Mouse (Mus musculus): ENCODE results near the gene Bmp6. TPM values are rescaled to one million over a fixed set of nuclear protein-coding genes. Genes with fewer than 3 reads are reported as not detected.

Gene Bmp6
- 9.4 and 10.6 TPM in 2 replicates for polyA plus RNA-seq (2012; rRNA removed)

GRCm38 (mm10) chr13:38344713-38345430, at the start of gene Bmp6:
Gene Bmp6, plus strand, starts transcription at chr13:38345107.
- H3K4me1 ChIP-seq (ENCODE audit: control insufficient read depth, insufficient read depth, insufficient read length) = peaks cover 3% of the 10 kb centered on the region; the same call in 1 of the 2 replicates
- no peak for DNase-seq (ENCODE audit: low read depth in 1 of 2, low spot score in 2 of 2)
- peaks cover 19% of the 10 kb centered on the region for H3K27me3 ChIP-seq (ENCODE audit: control insufficient read depth, insufficient read depth, low read length)
- no peaks in the 10 kb centered on the region for H3K36me3 ChIP-seq (ENCODE audit: control insufficient read depth, insufficient read depth, low read length)
- WGBS = 6% methylated on average over 54 of the region's 54 CpGs
- TF ChIP-seq POLR2A (IDR thresholded peaks at IDR 0.05; ENCODE audit: low read depth, low read length) = no peak
- TF ChIP-seq CTCF (IDR thresholded peaks at IDR 0.05; ENCODE audit: extremely low read depth, insufficient read depth, insufficient read length, insufficient replicate concordance) = no peak
- H3K27ac ChIP-seq (ENCODE audit: insufficient read depth, low read length) = no peak within 1 kb of the TSS
- H3K4me3 ChIP-seq (ENCODE audit: extremely low read depth, insufficient read depth, insufficient read length) = peak within 1 kb of the TSS; percentile 46

- Histone ChIP-seq H3K4me1 (ENCODE audit: control insufficient read depth, insufficient read depth, insufficient read length) (no peaks in the 10 kb centered on the region), H3K4me3 (ENCODE audit: extremely low read depth, insufficient read depth, insufficient read length) (no peak overlapping the region), H3K27me3 (ENCODE audit: control insufficient read depth, insufficient read depth, low read length) (no peaks in the 10 kb centered on the region), H3K27ac (ENCODE audit: insufficient read depth, low read length) (no peak overlapping the region), H3K36me3 (ENCODE audit: control insufficient read depth, insufficient read depth, low read length) (no peaks in the 10 kb centered on the region)
- TF ChIP-seq POLR2A (IDR thresholded peaks at IDR 0.05; ENCODE audit: low read depth, low read length) = no peak
- TF ChIP-seq CTCF (IDR thresholded peaks at IDR 0.05; ENCODE audit: extremely low read depth, insufficient read depth, insufficient read length, insufficient replicate concordance) = no peak
- 58% methylated on average over 8 of the region's 8 CpGs for WGBS
- no peak for DNase-seq (ENCODE audit: low read depth in 1 of 2, low spot score in 2 of 2)
These were observed 48.7 kb upstream of the Bmp6 start for GRCm38 (mm10) chr13:38296166-38296565.

- Histone ChIP-seq H3K4me1 (ENCODE audit: control insufficient read depth, insufficient read depth, insufficient read length) (no peaks in the 10 kb centered on the region), H3K4me3 (ENCODE audit: extremely low read depth, insufficient read depth, insufficient read length) (no peak overlapping the region), H3K36me3 (ENCODE audit: control insufficient read depth, insufficient read depth, low read length) (no peaks in the 10 kb centered on the region), H3K27me3 (ENCODE audit: control insufficient read depth, insufficient read depth, low read length) (no peaks in the 10 kb centered on the region), H3K27ac (ENCODE audit: insufficient read depth, low read length) (no peak overlapping the region)
- TF ChIP-seq POLR2A (IDR thresholded peaks at IDR 0.05; ENCODE audit: low read depth, low read length) (no peak), CTCF (IDR thresholded peaks at IDR 0.05; ENCODE audit: extremely low read depth, insufficient read depth, insufficient read length, insufficient replicate concordance) (no peak)
- 22% methylated on average over 8 of the region's 8 CpGs for WGBS
- no peak for DNase-seq (ENCODE audit: low read depth in 1 of 2, low spot score in 2 of 2)
These were observed 48.3 kb upstream of the Bmp6 start for GRCm38 (mm10) chr13:38296601-38297000.

GRCm38 (mm10) chr13:38311125-38311524, 33.8 kb upstream of the Bmp6 start:
- Histone ChIP-seq H3K36me3 (ENCODE audit: control insufficient read depth, insufficient read depth, low read length) (no peaks in the 10 kb centered on the region), H3K4me1 (ENCODE audit: control insufficient read depth, insufficient read depth, insufficient read length) (no peaks in the 10 kb centered on the region), H3K4me3 (ENCODE audit: extremely low read depth, insufficient read depth, insufficient read length) (no peak overlapping the region), H3K27ac (ENCODE audit: insufficient read depth, low read length) (no peak overlapping the region), H3K27me3 (ENCODE audit: control insufficient read depth, insufficient read depth, low read length) (no peaks in the 10 kb centered on the region)
- TF ChIP-seq POLR2A (IDR thresholded peaks at IDR 0.05; ENCODE audit: low read depth, low read length) (no peak), CTCF (IDR thresholded peaks at IDR 0.05; ENCODE audit: extremely low read depth, insufficient read depth, insufficient read length, insufficient replicate concordance) (no peak)
- WGBS = 85% methylated on average over 3 of the region's 3 CpGs
- DNase-seq (ENCODE audit: low read depth in 1 of 2, low spot score in 2 of 2) = no peak

GRCm38 (mm10) chr13:38312357-38313040, 32.4 kb upstream of the Bmp6 start:
- no peak overlapping the region for H3K4me3 ChIP-seq (ENCODE audit: extremely low read depth, insufficient read depth, insufficient read length)
- no peak for DNase-seq (ENCODE audit: low read depth in 1 of 2, low spot score in 2 of 2)

GRCm38 (mm10) chr13:38314590-38314989, 30.3 kb upstream of the Bmp6 start:
- H3K27me3 ChIP-seq (ENCODE audit: control insufficient read depth, insufficient read depth, low read length) = no peaks in the 10 kb centered on the region
- DNase-seq (ENCODE audit: low read depth in 1 of 2, low spot score in 2 of 2) = no peak
- no peaks in the 10 kb centered on the region for H3K36me3 ChIP-seq (ENCODE audit: control insufficient read depth, insufficient read depth, low read length)
- no peak for TF ChIP-seq CTCF (IDR thresholded peaks at IDR 0.05; ENCODE audit: extremely low read depth, insufficient read depth, insufficient read length, insufficient replicate concordance)
- TF ChIP-seq POLR2A (IDR thresholded peaks at IDR 0.05; ENCODE audit: low read depth, low read length) = no peak
- H3K4me1 ChIP-seq (ENCODE audit: control insufficient read depth, insufficient read depth, insufficient read length) = no peaks in the 10 kb centered on the region
- WGBS = 88% methylated on average over 7 of the region's 7 CpGs
- no peak overlapping the region for H3K4me3 ChIP-seq (ENCODE audit: extremely low read depth, insufficient read depth, insufficient read length)
- H3K27ac ChIP-seq (ENCODE audit: insufficient read depth, low read length) = no peak overlapping the region

More at GRCm38 (mm10) chr13:38312357-38313040, 32.4 kb upstream of the Bmp6 start:
- Histone ChIP-seq H3K4me1 (ENCODE audit: control insufficient read depth, insufficient read depth, insufficient read length) (no peaks in the 10 kb centered on the region), H3K27ac (ENCODE audit: insufficient read depth, low read length) (no peak overlapping the region), H3K36me3 (ENCODE audit: control insufficient read depth, insufficient read depth, low read length) (no peaks in the 10 kb centered on the region), H3K27me3 (ENCODE audit: control insufficient read depth, insufficient read depth, low read length) (no peaks in the 10 kb centered on the region)
- WGBS = 86% methylated on average over 12 of the region's 12 CpGs
- no peak for TF ChIP-seq CTCF (IDR thresholded peaks at IDR 0.05; ENCODE audit: extremely low read depth, insufficient read depth, insufficient read length, insufficient replicate concordance)
- TF ChIP-seq POLR2A (IDR thresholded peaks at IDR 0.05; ENCODE audit: low read depth, low read length) = no peak

- no peak overlapping the region for H3K27ac ChIP-seq (ENCODE audit: insufficient read depth, low read length)
- TF ChIP-seq POLR2A (IDR thresholded peaks at IDR 0.05; ENCODE audit: low read depth, low read length) = no peak
- TF ChIP-seq CTCF (IDR thresholded peaks at IDR 0.05; ENCODE audit: extremely low read depth, insufficient read depth, insufficient read length, insufficient replicate concordance) = no peak
- no peaks in the 10 kb centered on the region for H3K4me1 ChIP-seq (ENCODE audit: control insufficient read depth, insufficient read depth, insufficient read length)
- 89% methylated on average over 1 of the region's 1 CpGs for WGBS
- H3K27me3 ChIP-seq (ENCODE audit: control insufficient read depth, insufficient read depth, low read length) = no peaks in the 10 kb centered on the region
- H3K36me3 ChIP-seq (ENCODE audit: control insufficient read depth, insufficient read depth, low read length) = no peaks in the 10 kb centered on the region
- no peak for DNase-seq (ENCODE audit: low read depth in 1 of 2, low spot score in 2 of 2)
- H3K4me3 ChIP-seq (ENCODE audit: extremely low read depth, insufficient read depth, insufficient read length) = no peak overlapping the region
These were observed 26.5 kb upstream of the Bmp6 start for GRCm38 (mm10) chr13:38318418-38318817.
